Mouse (Mus musculus) naive thymus-derived CD4-positive, alpha-beta T cell, adult 5 months (primary cell): ENCODE results near the gene Prmt1. TPM values are rescaled to one million over a fixed set of nuclear protein-coding genes. Genes with fewer than 3 reads are reported as not detected.

Source experiments
- polyA plus RNA-seq: library from polyadenylated mRNA; unstranded; fragments of 100-300 nt; shearing (Covaris generic); gene quantifications from one replicate; pipeline ENCODE4 v1.2.1, GENCODE M21; 2017

The Prmt1 gene
- polyA plus RNA-seq = 161 TPM

DNA sequence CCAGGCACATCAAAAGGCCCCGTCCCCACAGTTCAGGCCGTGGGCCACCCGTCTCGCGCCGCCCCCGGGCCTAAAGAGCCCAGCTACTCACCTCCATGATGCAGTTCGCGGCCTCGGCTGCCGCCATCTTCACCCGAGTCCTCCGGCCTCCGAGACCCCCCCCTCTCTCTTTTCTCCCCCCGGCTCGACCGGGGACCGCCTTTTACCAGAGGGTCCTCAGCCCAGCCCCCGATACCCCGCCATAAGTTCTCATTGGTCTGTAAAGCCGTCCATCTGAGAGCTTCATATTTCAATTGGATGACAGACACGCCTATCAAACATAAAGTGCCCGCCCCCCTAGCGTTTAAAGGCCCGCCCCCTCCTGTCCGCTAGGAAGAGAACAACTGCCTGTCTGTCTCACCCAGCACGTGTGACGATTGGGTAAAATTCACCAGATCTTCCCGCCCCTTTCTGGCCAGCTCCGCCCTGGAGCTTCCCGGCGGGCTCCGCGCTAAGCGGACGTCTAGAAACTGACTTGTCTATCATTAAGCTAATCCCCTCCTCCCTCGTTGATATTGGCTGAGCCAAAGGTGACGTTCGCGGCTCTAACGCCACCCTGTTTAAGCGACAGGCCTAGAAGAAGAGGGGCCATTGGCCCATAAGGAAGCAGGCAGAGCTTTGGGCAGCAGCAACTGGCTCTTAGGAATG lies at the start of gene Prmt1:
TSS of gene Prmt1 (minus strand) at position 377 of the 687 bp plus-strand sequence.

DNA sequence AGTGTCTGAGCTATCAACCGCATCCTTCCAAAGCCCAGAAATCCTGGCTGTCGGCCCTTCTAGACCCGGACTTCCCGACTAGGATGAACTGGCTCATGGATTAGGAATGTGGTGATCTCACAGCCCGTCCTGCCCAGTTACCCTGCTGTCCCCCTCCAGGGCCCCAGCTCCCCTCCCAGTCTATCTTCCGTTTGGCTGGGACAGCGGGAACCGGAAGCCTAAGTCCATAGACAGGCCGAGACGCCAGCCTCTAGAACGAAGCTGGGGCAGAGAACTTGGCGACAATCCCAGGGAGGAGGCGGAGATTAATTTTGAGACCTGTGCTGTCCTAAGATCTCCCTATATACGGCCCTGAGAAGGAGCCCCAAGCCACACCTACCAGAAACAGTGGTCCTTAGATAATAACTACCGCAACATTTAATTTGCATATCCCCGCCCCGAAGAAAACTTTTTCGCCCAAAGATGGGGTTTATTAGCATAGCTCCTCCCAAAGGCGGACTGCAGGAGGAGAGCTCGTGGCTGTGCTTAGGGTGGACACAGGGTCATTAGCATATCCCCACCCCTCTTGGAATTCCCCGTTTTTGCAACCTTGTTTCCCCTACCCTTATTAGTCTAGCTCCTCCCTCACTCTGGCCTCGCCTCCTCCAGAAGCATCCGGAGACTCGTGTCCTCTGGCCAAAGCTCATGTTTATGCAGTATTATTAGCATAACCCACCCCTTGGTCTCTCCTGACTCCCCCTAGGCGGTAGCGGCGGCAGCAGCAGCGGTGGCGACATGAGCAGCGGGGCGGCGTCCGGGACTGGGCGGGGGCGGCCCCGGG lies 31.1 kb upstream of the Prmt1 start, which contains the start of gene Rras:
TSS of gene Rras (plus strand) at position 720 of the 820 bp plus-strand sequence.

DNA sequence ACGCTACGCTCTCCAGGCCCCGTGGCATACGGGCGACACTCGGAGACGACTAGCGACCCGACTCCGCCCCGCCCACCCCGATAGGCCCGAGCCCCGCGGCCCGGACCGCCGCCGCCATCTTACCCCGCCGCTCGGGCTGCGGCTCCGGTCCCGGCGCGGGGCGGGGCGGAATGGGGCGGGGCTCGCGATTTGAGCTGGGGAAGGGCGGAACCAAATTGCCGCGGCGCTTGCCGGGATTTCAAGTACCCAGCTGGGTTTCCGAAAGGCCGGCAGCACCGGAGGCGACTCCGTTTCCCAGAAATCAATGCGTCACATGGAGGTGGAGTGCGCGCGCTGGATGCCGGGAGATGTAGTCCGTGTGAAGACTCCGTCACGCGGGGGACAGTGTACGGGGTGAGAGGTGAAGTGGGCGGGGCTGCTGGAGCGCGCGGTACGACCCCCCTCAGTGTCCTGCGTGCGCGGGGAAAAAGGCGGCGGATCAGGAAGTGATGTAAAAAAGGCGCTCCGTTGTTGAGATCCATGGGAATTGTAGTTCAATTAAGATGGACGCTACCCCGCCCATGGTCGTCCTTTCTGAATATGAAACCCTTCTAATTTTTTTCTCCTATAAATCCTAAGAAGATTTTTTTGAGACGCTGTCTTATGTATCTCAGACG lies 29.7 kb upstream of the Prmt1 start, which contains the start of gene Scaf1:
TSS of gene Scaf1 (minus strand) at position 407 of the 656 bp plus-strand sequence.

DNA sequence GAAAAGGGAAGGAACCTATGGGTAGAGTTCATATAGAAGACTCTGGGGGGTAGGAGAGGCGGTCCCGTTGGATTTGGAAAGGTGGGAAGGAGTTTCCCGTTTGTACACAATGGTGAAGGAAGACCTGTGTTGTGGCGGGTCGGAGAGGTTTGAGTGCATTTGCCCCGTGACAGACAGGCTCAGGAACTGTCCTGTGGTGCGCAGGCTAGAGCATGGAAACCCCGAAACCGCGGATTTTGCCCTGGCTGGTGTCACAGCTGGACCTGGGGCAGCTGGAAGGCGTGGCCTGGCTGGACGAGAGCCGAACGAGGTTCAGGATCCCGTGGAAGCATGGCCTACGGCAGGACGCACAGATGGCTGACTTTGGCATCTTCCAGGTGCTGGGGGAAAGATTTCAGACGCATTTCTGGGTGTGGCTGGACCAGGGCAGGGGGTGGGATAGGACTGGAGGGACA lies 12.2 kb upstream of the Prmt1 start, which contains the start of gene Bcl2l12:
TSS of gene Bcl2l12 (minus strand) at position 212 of the 455 bp plus-strand sequence.

DNA sequence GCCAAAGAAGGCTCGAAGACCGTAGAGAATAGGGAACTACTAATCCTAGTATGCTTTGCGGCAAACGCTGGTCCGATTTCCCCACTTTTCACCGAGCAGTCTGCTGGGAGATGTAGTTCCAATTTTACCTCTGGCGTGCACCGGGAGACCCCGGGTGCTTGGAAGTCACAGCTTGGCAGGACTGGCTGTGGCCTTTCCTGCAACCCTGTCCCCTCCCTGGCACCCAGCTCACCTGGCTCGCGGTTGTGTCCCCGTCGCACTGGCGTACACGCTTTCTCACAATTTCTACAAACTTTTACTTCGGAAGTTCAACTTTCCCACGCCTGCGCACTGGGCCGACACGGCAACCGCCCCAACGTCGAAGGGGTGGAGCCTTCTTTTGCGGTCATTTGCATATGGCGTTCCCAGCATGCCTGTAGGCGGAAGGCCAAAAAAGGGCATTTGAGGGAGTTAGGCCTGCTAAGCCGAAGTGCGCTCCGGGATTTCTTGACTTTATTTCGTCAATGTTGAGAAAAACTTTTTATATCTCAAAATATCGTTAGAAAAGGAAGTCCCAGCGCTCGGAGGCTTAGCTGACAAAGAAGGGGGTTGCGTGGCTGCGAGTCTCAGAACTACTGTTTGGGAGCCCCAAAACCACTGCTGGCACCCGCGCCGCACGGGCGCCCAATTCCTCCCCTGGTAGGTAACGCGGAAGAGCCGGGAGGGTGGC lies 11.0 kb upstream of the Prmt1 start, which contains the start of gene Irf3:
TSS of gene Irf3 (plus strand) at position 418 of the 709 bp plus-strand sequence.

DNA sequence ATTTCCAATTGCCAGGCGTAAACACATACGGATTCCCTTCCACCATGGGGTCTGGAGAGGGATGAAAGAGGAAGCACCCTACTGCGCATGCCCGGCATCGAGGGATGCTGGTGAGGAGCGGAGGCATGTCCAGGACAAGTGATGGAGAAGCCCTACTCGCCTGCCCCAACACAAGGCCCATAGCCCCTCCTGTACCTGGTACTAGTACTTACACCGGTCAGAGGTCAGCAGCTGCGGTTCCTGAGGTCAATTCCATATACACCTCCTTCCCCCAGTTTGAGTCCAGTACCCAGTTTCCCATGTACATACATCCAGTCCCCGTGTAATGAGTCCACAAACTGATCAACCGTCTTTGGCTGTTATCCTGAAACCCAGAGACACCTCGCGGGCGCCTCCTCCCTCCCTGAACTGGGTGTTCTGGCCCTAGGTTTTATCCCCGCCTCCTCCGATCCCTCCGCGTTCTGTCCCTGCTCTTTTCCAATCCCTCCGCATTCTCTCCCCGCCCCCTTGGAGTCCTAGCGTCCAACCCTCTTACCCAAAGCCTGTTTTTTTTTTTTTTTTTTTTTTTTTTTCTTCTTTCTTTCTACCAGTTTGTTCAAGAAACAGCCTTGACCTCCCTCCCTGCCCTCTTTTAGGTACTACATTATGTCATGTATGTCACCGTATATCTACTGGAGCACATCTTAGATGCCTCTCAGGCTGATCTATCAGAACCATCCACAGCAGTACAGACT lies 11.8 kb downstream of the Prmt1 start, which contains the start of gene Cpt1c:
TSS of gene Cpt1c (minus strand) at position 469 of the 734 bp plus-strand sequence.

DNA sequence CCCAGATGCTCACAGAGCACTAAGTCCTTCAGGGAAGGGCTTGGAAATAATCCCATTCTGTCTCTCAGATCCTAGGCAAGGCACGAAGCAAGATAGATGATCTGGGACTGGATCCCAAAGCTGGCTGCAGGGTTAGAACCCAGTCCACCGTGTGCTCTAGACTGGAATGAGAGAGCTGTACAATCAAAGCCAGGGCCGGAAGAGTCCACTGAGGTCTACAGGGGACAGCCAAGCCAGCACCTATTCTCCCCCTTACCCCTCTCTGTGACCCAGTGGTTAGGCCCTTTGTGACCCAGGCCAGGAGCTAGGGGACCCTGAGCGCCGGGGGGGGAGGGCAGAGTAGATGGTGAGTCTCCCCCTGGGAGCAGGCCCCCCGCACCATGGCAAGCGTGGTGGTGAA lies 43.5 kb downstream of the Prmt1 start, which contains the start of gene Tsks:
TSS of gene Tsks (plus strand) at position 301 of the 400 bp plus-strand sequence.

DNA sequence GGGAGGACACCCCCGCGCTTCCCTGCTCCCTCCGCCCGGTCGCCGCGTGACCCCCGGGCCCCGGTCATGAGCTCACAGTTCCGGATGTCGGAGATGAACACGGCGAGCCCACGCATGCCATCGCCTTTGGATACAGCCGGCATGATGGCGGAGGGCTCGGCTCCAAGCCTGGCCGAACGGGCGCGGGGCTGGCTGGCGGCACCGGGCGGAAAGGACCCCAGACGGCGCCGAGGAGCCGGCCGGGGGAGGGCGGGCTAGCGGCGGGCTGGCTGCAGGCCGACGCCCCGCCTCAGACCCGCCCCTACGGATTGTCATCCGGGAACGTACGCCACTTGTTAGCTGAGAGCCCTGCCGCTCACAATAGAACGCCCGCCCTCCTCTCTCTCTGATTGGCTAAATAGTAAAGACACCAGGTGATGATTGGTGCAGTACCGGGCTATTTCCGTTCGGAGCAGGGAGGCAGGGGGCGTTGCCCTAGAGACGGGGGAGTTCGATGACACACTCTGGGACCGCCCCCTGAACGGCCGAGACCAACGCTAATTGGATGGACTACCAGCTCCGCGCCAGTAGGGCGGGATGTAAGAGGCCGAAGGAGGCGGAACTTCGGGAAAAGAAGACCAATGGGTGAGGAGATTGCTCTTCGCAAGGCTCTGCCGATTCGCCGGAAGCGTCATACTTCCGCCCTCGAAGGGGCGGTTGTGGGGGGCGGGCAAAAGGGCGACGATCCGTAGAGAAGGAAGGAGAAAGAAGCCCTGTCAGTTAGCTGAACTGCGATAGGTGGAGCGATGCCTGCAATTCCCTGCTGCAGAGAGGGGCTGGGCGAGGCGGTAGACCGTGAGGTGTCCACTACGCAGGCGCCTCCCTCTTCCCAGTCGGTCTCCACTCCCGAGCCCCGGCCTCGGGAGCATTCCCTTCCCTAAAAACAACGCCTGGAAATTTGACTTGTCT lies 56.9 kb downstream of the Prmt1 start, which contains the start of gene Ap2a1:
TSS of gene Ap2a1 (minus strand) at position 293 of the 948 bp plus-strand sequence.

Other genes starting within 250 kb of the Prmt1 start
- gene Vrk3, start 238.2 kb downstream of the Prmt1 start, polyA plus RNA-seq = 95.9 TPM
- gene Zfp473, start 235.5 kb downstream of the Prmt1 start, polyA plus RNA-seq = 0.73 TPM
- 37.1 TPM for gene Nup62, start 170.5 kb downstream of the Prmt1 start, polyA plus RNA-seq
- gene Il4i1, start 170.2 kb downstream of the Prmt1 start, polyA plus RNA-seq = 0.85 TPM
- 0.70 TPM for gene Atf5, start 169.9 kb downstream of the Prmt1 start, polyA plus RNA-seq
- 35.2 TPM for gene Akt1s1, start 137.6 kb downstream of the Prmt1 start, polyA plus RNA-seq
- 133 TPM for gene Tbc1d17, start 137.5 kb downstream of the Prmt1 start, polyA plus RNA-seq
- gene Pnkp, start 129.4 kb downstream of the Prmt1 start, polyA plus RNA-seq = 57.0 TPM
- 40.0 TPM for gene Ptov1, start 116.8 kb downstream of the Prmt1 start, polyA plus RNA-seq
- 48.6 TPM for gene Med25, start 93.9 kb downstream of the Prmt1 start, polyA plus RNA-seq
- gene Fuz, start 90.5 kb downstream of the Prmt1 start, polyA plus RNA-seq = 20.9 TPM
- gene Ap2a1, start 57.1 kb downstream of the Prmt1 start, polyA plus RNA-seq = 53.1 TPM
- gene Tsks, start 43.4 kb downstream of the Prmt1 start, polyA plus RNA-seq = not detected
- not detected for gene Cpt1c, start 11.7 kb downstream of the Prmt1 start, polyA plus RNA-seq
- gene Irf3, start 11.1 kb upstream of the Prmt1 start, polyA plus RNA-seq = 172 TPM
- 17.5 TPM for gene Bcl2l12, start 12.1 kb upstream of the Prmt1 start, polyA plus RNA-seq
- 27.3 TPM for gene Scaf1, start 29.8 kb upstream of the Prmt1 start, polyA plus RNA-seq
- gene Rras, start 31.4 kb upstream of the Prmt1 start, polyA plus RNA-seq = 11.5 TPM
- gene Prr12, start 66.3 kb upstream of the Prmt1 start, polyA plus RNA-seq = 2.2 TPM
- 104 TPM for gene Nosip, start 75.9 kb upstream of the Prmt1 start, polyA plus RNA-seq
- 1.7 TPM for gene Prrg2, start 76.1 kb upstream of the Prmt1 start, polyA plus RNA-seq
- gene Rcn3, start 105.7 kb upstream of the Prmt1 start, polyA plus RNA-seq = 10.6 TPM
- gene Fcgrt, start 117.3 kb upstream of the Prmt1 start, polyA plus RNA-seq = 6.2 TPM
- gene Rps11, start 137.9 kb upstream of the Prmt1 start, polyA plus RNA-seq = 2,728 TPM
- gene Rpl13a, start 142.2 kb upstream of the Prmt1 start, polyA plus RNA-seq = 3,371 TPM
- gene Gm45713, start 149.7 kb upstream of the Prmt1 start, polyA plus RNA-seq = not detected
- 252 TPM for gene Flt3l, start 149.9 kb upstream of the Prmt1 start, polyA plus RNA-seq
- gene Pih1d1, start 167.7 kb upstream of the Prmt1 start, polyA plus RNA-seq = 30.4 TPM
- gene Aldh16a1, start 168.0 kb upstream of the Prmt1 start, polyA plus RNA-seq = 42.7 TPM
- gene Slc17a7, start 177.4 kb upstream of the Prmt1 start, polyA plus RNA-seq = 0.20 TPM
- gene Gfy, start 193.0 kb upstream of the Prmt1 start, polyA plus RNA-seq = not detected
- not detected for gene Pth2, start 194.4 kb upstream of the Prmt1 start, polyA plus RNA-seq
- not detected for gene Ccdc155, start 218.3 kb upstream of the Prmt1 start, polyA plus RNA-seq
- gene Dkkl1, start 225.6 kb upstream of the Prmt1 start, polyA plus RNA-seq = 2.7 TPM
- gene Tead2, start 229.2 kb upstream of the Prmt1 start, polyA plus RNA-seq = 0.95 TPM